Mouse (Mus musculus) ES-E14 (cell line): ENCODE results near the gene Fam118a.

Source experiments
- CHD2 ChIP-seq: IDR thresholded peaks from 2 replicates; pipeline ENCODE4 v1.6.1; 2014; ENCODE audit warnings: mild to moderate bottlenecking, low read depth, low read length, inconsistent platforms
- HCFC1 ChIP-seq: IDR thresholded peaks from 2 replicates; pipeline ENCODE4 v1.6.1; 2012; ENCODE audit warnings: low read length, inconsistent platforms, borderline replicate concordance; ENCODE audit not compliant: insufficient read depth
- MAFK ChIP-seq: IDR thresholded peaks from 2 replicates; pipeline ENCODE4 v1.6.1; 2014; ENCODE audit warnings: mild to moderate bottlenecking, low read depth, low read length, inconsistent platforms; ENCODE audit not compliant: insufficient read depth
- ZC3H11A ChIP-seq: IDR thresholded peaks from 2 replicates; pipeline ENCODE4 v1.6.1; 2012; ENCODE audit warnings: low read depth, mild to moderate bottlenecking, inconsistent platforms, low read length, borderline replicate concordance
- ZNF384 ChIP-seq: IDR thresholded peaks from 2 replicates; pipeline ENCODE4 v1.6.1; 2012; ENCODE audit warnings: low read depth, low read length, inconsistent platforms

DNA sequence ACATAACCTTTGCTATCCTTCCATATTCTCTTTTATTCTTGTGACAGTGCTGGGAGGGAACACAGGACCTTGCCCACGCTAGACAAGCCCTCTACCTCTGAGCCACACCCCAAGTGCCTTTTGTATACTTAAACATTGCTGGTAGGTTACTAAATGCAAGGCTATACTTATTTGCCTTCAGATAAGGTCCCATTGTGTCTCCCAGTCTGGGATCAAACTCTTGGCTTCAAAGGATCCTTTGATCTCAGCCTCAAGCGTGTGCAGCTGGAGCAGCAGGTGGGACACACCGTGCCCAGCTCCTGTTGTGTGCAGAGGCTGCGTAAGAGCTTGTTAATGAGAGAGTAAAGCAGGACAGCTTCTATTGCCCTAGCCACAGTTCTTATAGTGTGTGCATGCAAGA, 1.0 kb upstream of the Fam118a start:
- no peak for TF ChIP-seq CHD2
- TF ChIP-seq HCFC1: no peak
- TF ChIP-seq ZNF384: no peak
- no peak for TF ChIP-seq MAFK
- TF ChIP-seq ZC3H11A: no peak
